In the genomic region with DNA sequence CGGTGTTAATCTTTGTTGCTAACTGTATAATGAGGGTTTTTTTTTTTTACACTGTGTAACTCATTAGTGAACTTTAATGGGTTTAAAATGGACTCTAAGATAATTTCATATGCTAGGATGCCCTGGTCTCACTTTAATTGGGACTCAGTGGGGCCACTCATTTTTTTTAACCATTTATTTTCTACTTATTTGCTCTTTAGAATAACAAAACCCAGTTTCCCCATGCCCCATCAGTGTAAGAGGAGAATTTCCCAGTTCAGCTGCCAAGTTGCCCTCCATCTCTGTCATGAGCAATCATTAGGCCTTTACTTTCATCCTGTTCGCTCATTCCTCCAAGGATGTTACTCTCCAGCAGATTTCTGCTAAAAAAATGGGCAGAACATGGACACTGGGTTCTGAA, we compare ENCODE assay signal across 21 mouse cellular contexts.
DNase-seq lines count a peak whose midpoint lies in the region; ATAC-seq and TF ChIP-seq lines count a peak whose summit lies in the region.
"Had no signal": no experiment of that assay in that cellular context is flagged by ENCODE, and none has a peak within 500 bp of the region (broad histone marks: within the 10 kb centered on the region; RNA-seq: fewer than 3 reads in every experiment).

No protein-coding gene starts in this region.

- no peaks in the 10 kb centered on the region for H3K27me3 ChIP-seq in heart, embryonic 11.5 days (ENCODE audit: control insufficient read depth, insufficient read depth, low read length)
- H3K27me3 ChIP-seq: embryonic facial prominence, embryonic 13.5 days; embryonic facial prominence, embryonic 15.5 days; forebrain, embryonic 12.5 days had no signal

- H3K9ac ChIP-seq in heart, embryonic 11.5 days (ENCODE audit: low read depth, low read length), result no peak overlapping the region
- H3K9ac ChIP-seq: embryonic facial prominence, embryonic 13.5 days; embryonic facial prominence, embryonic 15.5 days; forebrain, embryonic 12.5 days had no signal

- TF ChIP-seq CTCF in brain, embryonic 14.5 days (IDR thresholded peaks at IDR 0.05; ENCODE audit: borderline replicate concordance, extremely low read depth, insufficient read depth, insufficient read length), result no peak
- no peak for TF ChIP-seq CTCF in lung, adult 2 months (IDR thresholded peaks at IDR 0.05; ENCODE audit: insufficient read depth, low read length)

- H3K4me1 ChIP-seq in heart, embryonic 11.5 days (ENCODE audit: control insufficient read depth, insufficient read depth, low read length), result no peaks in the 10 kb centered on the region
- H3K4me1 ChIP-seq in lung, adult 2 months (ENCODE audit: control insufficient read depth, insufficient read depth, low read length), result no peaks in the 10 kb centered on the region
- H3K4me1 ChIP-seq: embryonic facial prominence, embryonic 13.5 days; embryonic facial prominence, embryonic 15.5 days; forebrain, embryonic 10.5 days; forebrain, embryonic 12.5 days had no signal

- no peaks in the 10 kb centered on the region for H3K36me3 ChIP-seq in heart, embryonic 11.5 days (ENCODE audit: control insufficient read depth, insufficient read depth, low read length)
- H3K36me3 ChIP-seq: embryonic facial prominence, embryonic 13.5 days; embryonic facial prominence, embryonic 15.5 days; forebrain, embryonic 10.5 days; forebrain, embryonic 12.5 days had no signal

- no peak overlapping the region for H3K4me2 ChIP-seq in heart, embryonic 11.5 days
- H3K4me2 ChIP-seq: embryonic facial prominence, embryonic 13.5 days; embryonic facial prominence, embryonic 15.5 days; forebrain, embryonic 12.5 days had no signal

- peak; percentile 2 for DNase-seq in heart, adult 11 months
- DNase-seq in brain, embryonic 14.5 days (ENCODE audit: low read depth), result peak; percentile 62
- peak; percentile 28 for DNase-seq in retina, embryonic 14.5 days (ENCODE audit: low spot score)
- no peak for DNase-seq in lung, adult 2 months
- DNase-seq in cerebellum, adult 18-20 months, result no peak
- DNase-seq: adrenal gland, adult 2 months; adrenal gland, postnatal 10 days; adrenal gland, postnatal 25 days; cerebellum, adult 11-12 months; cerebellum, adult 8-10 months; cerebellum, adult 9-11 months; cerebellum, postnatal 14 days; cerebellum, postnatal 36 days; embryo, embryonic 11 days had no signal

- 84% methylated on average over 2 of the region's 2 CpGs for WGBS in heart, embryonic 11.5 days (ENCODE audit: insufficient replicate concordance)
- WGBS in lung, adult 2 months, result 74% methylated on average over 2 of the region's 2 CpGs

- no peak for TF ChIP-seq POLR2A in brain, embryonic 14.5 days (IDR thresholded peaks at IDR 0.05; ENCODE audit: borderline replicate concordance, extremely low read depth, insufficient read depth, insufficient read length, poor library complexity, severe bottlenecking)
- TF ChIP-seq POLR2A in lung, adult 2 months (IDR thresholded peaks at IDR 0.05; ENCODE audit: borderline replicate concordance, extremely low read depth, low read depth, low read length), result no peak

- no peaks in the 10 kb centered on the region for H3K9me3 ChIP-seq in heart, embryonic 11.5 days (replicated peaks; ENCODE audit: control insufficient read depth, low read length)
- H3K9me3 ChIP-seq: embryonic facial prominence, embryonic 13.5 days; embryonic facial prominence, embryonic 15.5 days; forebrain, embryonic 10.5 days; forebrain, embryonic 12.5 days had no signal

- H3K4me3 ChIP-seq in heart, embryonic 11.5 days (ENCODE audit: low read depth, low read length), result no peak overlapping the region
- no peak overlapping the region for H3K4me3 ChIP-seq in lung, adult 2 months (replicated peaks; ENCODE audit: extremely low read depth, low read depth, low read length)
- H3K4me3 ChIP-seq: embryonic facial prominence, embryonic 13.5 days; embryonic facial prominence, embryonic 15.5 days; erythroblast, embryonic 14.5 days; forebrain, embryonic 10.5 days; forebrain, embryonic 12.5 days had no signal

- no peak overlapping the region for H3K27ac ChIP-seq in heart, embryonic 11.5 days (ENCODE audit: low read depth, low read length)
- H3K27ac ChIP-seq: embryonic facial prominence, embryonic 13.5 days; embryonic facial prominence, embryonic 15.5 days; forebrain, embryonic 10.5 days; forebrain, embryonic 12.5 days had no signal

- no peak for ATAC-seq in heart, embryonic 11.5 days (replicated peaks; ENCODE audit: insufficient number of reproducible peaks, low FRiP score, low TSS enrichment)
- ATAC-seq: forebrain, embryonic 16.5 days had no signal

Comparison
In these comparisons a context has a peak if more than half of its experiments do, and no peak if none do; other contexts are left out.
1. DNase-seq: peak in heart, adult 11 months (single experiment), brain, embryonic 14.5 days (single experiment) and retina, embryonic 14.5 days (single experiment); none in lung, adult 2 months (single experiment) and cerebellum, adult 18-20 months (0 of 2).